Mouse (Mus musculus) cerebellum, adult 9-10 months (tissue): ENCODE data around the gene Cdc42bpa.

Experiments
- DNase-seq: peaks from one replicate; pipeline ENCODE4 v3.0.0; 2022

Cdc42bpa gene

DNA sequence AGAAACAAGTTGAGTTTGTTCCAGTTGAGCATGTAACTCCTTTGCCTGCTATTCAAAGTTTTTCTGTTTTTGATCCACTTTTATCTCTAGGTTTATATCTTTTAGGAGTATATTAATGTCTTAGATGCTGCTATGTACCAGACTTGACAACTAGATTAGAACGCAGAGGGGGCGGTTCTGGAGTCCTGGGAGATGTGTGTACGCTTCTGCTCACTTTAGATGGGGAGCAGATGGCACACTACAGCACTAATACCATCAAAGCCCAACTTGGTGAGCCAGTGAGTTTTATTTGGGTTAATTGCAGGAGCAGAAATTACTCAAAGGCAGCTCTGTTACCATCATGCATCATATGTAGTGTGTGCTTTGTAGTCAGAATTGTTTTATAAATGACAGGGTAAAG lies 77.2 kb downstream of the Cdc42bpa start:
- DNase-seq: no peak

DNA sequence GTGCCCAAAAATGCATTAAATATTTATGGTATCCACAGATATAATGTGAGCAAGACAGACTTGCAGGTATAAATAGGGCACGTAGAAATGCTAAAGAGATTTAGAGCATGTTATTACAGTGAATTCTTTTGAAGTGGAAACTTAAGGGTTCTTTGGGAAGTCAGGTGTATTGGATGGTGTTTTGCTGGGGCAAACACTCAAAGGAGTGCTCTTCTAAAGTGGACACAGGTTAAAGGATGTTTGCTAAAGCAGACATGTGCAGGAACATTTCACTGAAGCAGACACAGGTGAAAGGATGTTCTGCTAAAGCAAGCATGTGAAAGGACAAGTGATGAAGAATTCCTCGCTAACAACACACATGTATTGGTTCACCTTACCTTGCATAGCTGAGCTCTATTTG lies 83.9 kb downstream of the Cdc42bpa start:
- no peak for DNase-seq

DNA sequence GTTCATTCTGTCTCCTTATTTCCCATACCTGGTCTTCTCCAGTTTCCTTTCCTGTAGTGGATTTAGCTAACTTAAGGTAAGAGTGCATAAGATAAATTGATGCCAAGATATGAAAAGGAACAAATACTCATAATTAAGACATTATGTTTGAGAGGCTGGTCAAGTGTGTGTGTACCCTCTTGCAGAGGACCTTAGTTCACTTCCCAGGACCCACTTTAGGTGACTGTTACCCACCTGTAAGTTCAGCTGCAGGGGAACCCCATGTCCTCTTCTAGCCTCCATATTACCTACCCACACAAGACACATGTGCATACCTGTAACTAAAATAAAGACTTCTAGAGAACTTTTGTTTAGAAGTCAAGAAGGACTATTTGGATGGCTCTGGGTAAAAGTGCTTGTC lies 84.9 kb downstream of the Cdc42bpa start:
- DNase-seq: no peak

DNA sequence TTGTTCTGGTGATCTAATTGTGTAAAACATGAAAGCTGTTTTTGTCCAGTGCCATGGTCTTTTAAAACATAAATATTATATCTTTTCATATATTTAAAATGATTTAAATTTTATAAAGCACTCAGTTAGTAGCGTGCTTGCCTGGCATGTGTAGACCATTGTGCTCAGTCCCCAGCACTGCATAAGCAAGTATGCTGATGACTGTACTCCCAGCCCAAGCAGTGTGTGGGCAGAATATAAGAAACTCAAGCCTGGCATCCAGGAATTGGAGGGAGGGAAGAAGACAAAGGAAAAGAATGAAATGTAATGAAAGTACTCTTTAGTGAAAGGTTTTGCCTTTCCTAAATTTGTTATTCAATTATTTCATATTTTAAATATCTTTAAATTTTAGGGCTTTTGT lies 128.9 kb downstream of the Cdc42bpa start:
- DNase-seq: no peak

DNA sequence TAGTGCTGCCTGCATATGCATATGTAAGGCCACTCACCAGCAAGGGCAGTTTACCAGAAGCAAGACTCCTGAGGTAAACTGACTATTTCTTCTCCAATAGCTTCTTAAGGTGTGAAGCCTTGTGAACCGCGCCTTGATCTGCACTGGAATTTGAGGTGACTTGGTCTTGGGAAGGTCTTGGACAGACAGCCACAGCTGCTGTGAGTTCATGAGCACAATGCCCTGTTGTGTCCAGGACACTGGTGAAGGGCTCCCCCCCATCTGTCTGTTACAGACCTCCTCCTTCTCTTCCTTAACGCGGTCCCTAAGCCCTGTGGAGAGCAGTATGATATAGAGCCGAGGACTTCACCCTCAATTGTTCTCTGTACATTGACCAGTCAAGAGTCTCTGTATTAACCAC lies 138.2 kb downstream of the Cdc42bpa start:
- DNase-seq: no peak

DNA sequence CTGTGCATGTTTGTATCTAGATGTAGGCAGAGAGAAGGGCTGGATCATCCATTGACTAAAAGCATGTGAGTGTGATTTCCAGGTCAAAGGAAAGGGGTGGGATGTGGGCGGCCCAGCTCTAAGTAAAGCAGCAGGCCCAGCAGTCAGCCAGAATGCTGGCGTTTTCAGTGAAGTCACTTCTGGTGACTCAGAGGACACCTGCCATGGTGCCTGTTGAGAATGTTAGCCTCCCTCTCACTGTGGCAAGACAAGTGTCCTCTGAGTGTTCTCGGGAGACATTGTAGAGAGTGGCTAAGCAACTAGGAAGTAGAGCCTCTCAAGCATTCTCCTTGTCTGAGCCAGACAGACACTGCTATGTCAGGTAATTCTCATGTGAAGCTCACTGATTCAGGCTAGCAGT lies 144.3 kb downstream of the Cdc42bpa start:
- DNase-seq: no peak

DNA sequence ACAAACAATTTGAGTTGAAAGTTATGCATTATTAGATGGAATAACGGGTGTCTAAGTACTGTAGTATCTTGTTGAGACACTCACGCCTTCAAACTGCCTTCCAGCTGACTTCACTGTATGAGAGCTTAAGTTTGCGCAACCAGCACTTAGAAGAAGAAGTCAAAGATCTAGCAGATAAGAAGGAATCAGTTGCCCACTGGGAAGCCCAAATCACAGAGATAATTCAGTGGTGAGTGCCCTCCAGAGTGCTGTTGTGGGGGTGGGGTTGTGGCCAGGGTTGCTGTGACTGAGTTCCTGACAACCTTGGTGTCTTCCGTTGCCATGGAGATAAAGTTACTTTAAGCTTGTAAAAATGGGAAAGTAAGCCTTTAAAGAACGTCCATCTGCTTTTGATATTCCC lies 148.8 kb downstream of the Cdc42bpa start:
- DNase-seq: no peak

DNA sequence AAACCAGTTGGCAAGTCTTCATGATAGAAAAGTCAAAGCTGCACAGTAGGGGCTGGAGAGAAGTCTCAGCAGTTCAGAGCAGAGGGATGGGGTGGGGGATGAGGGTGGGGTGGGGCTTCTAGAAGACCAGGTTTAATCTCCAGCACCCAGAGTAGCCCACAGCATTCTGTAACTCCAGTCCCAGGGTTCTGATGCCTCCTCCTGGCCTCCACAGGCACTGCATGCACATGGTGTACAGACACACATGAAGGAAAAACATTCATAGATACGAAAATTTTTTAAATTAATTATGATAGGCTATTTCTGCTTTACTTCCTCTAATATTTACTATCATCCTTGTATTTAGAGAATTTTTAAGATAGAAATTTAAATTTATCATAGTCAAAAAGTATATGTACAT lies 156.3 kb downstream of the Cdc42bpa start:
- DNase-seq: no peak

DNA sequence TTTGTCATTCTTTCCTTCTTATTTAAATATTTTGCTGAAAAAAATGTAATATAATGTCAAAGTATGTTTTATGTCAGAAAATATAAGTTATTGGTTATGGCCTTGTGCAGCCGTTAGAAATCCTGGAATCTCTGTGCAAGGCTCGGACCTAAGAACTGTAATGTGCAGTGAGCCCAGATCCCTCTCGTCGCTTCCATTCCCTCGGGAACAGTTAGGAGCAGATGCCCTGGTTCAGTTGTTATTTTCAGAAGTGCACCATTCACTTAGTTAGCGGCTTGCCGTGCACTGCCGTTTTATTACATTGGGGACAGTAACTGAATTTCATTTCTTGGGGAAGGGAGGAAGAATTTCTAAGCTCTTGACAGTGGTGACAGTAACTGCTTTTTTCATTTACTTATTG lies 158.0 kb downstream of the Cdc42bpa start:
- no peak for DNase-seq

DNA sequence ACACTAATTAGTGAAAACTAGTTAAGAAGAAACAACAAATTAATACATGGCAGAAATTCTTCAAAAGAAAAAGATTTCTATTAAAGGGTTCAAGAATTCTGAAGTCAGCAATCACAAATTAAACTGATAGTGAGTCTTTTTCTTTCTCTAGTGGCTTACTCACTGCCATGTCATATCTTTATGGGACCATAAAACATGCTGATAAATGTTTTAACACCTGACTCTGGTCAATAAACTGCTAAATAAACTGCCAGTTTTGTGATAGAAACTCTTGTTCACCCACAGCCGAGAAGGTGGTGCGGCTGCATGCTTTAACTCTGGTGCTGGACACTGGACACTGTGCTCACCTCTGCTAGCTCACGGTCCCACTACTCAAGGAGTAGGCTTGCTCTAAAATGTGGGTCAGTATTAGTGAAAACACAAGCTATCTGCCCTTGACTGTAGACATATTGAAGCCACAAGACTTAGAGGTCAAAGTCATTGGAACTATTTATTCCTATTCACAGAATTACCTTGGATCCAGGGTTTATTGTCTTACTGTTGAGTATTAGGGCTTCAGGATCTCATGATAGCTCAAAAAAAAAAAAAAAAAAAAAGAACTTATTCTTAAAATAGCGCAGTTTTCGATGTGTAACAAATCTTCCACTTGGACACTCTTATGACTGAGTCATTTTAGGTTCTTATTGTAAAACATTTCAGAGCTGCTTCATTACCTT lies 168.0 kb downstream of the Cdc42bpa start:
- DNase-seq: no peak

DNA sequence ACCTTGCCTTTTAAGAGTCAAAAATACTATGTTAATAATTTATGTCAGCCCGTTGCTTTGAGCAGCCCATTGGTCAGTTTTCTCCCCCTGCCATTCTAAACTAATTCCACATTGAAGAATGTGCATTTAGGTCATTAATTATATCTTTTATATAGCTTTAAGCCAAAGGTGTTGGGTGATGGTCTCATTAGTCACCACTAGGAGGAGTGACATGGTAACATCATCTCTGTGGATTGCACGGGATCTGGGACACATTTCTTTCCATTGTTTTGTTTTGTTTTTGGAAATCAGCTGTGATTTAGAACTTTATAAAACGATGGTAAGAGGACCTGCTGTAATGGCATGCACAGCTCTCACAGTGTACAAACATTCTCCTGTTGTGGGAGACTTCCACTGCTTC lies 171.1 kb downstream of the Cdc42bpa start:
- DNase-seq: no peak

DNA sequence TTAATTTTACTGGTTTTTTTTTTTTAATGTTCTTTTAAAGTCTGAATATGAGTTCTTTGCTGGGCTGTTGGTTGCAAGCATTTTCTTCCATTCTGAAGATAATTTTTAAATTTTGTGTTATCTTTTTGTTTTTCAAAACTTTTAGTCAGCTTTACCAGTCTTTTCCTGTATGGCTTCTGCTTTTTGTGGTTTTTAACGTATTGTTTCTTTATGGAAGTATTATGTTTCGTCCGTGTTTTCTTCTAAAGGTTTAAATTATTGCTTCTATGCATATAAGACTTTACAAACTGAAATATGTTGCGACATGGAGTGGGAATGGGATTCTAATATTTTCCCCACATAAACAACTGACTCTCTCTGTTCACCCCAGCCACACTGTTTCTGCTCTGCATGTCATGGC lies 171.9 kb downstream of the Cdc42bpa start:
- no peak for DNase-seq

DNA sequence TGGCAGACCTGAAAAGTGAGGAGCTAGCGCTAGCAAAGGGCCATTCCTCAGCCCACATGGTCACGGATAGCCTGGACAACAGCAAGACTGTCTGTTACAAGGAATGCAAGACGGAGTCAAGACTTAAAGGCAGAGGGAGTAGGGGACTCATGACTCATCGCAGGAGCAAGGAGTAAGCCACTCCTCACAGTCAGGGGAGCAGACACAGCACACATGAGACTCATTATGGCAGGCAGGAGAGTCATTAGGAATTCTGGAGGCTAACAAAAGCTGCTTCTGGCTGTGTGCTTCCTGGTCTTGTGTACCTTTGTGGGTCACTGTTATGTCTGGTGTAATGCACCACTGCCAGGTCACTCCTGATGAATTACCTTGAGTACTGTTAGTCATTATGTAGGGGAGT lies 178.9 kb downstream of the Cdc42bpa start:
- DNase-seq: no peak

DNA sequence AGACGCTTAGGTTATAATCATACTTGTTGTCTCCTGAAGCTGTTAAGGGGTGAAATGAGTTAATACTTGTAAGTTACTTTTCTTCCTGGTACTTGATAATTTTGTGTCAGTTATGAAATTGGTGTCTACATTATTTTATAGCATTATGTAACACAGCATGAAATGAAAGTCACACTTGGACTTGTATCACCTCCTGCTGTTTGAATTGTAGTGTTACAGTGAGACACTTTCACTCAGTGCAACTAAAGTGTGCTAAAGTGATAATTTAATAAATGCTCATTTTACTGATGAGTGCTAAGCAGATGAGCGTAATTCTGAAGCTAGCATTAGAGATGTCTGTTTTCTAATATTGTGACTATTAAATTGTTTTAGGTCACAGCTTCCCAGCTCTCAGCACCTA lies 180.7 kb downstream of the Cdc42bpa start:
- no peak for DNase-seq

DNA sequence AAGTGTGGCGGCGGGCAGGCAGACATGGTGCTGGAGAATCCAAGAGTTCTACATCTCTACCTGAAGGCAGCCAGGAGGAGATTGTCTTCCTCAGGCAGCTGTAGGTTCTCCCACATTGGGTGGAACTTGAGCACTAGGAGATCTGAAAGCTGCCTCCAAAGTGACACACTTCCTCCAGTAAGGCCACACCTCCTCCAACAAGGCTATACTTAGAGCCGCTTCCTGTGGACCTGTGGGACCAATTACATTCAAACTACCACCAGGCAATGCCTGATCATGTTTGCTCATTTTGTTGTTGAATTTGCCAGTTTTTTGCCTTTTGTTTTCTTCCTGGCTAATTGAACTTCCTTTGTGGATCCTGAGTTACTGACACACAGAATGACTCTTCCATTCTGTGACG lies 187.8 kb downstream of the Cdc42bpa start:
- DNase-seq: no peak

DNA sequence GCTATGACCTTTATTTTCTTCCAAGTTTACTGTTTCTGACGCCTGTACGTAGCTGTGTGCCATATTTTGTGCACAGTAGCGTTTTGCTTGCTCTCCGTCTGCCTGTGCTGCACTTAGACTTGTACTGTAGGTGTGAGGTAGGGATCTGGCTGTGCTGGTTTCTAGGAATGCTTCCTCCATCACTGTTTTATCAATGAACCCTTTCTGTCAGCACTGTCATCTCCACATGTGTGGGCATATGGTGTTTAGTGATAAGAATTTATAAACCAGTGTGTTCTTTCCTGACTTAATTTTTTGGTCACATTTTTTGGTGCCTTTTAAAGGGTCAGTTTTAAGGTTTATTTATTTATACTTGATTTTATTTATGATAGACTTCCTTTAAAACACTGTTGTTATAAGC lies 188.3 kb downstream of the Cdc42bpa start:
- DNase-seq: no peak

DNA sequence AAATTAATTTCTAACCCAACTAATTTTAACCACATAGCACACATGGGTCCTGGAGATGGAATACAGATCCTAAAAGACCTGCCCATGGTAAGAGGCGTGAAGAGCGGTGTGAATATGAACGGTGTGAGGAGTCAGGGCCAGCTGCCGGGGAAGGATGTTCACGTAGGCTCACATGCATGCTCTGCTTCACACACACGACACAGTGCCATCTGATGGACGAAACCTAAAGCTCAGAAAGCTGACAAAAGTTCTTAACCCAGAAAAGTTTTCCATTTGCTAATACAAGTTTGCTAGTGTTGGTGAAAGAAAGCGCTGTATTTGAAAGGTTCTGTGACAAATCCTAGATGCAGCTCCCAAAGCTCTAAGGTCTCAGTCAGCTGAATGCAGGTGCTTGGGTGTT lies 190.9 kb downstream of the Cdc42bpa start:
- DNase-seq: no peak

DNA sequence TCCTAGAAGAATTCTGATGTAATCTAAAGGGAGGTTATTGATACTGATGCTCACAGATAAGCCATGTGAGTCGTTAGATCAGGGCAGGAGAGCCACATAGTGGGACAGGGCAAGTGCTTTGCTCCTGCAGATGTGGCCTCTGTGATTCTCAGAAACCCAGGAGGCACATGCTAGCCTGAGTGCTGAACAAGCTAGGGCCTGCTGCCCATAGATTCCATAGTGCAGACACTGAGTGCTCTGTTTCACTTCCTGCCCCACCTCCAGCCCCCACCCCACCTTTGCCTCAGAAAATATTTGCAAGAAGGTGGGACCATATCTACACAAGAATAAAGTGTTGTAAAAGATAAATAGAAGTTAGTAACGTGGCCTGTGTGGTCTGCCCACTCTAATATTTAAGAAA lies 198.4 kb downstream of the Cdc42bpa start:
- DNase-seq: no peak

DNA sequence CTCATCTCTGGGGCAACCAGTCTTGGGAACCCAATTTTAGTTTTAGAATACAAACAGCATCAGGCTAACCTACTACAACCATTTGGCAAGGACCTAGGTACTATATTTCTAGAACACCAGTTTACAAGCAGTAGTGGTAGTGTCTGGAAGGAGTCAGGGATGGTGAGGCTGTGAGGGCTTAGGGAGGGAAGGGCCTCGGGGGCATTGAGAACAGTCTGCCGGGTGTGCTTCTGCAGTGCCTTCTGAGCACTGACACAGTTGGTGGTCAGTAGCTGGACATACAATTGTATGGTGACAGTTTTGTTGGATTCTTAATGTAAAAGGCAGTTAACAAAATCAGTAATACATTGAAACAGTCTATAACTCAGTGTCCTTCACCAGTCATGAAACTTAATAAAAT lies 200.3 kb downstream of the Cdc42bpa start:
- no peak for DNase-seq

DNA sequence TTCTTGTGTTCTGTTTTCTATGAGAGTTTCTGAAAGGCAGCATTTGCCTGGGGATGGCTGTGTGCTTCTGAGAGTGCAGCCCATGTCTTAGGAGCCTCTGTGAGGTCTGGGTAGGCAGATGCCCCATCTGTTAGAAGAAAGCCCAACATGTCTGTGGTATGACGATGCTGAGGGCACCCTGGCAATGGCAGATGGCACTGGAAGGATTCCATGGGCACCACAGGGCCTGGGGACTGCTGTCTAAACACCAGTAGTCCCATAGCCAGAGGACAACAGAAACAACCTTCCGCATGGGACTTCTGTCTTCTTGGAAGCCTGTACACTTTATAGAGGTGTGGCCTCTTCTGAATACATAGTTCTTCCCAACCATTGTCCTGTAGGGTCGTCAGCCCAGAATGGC lies 200.9 kb downstream of the Cdc42bpa start:
- peak; percentile 65 for DNase-seq

DNA sequence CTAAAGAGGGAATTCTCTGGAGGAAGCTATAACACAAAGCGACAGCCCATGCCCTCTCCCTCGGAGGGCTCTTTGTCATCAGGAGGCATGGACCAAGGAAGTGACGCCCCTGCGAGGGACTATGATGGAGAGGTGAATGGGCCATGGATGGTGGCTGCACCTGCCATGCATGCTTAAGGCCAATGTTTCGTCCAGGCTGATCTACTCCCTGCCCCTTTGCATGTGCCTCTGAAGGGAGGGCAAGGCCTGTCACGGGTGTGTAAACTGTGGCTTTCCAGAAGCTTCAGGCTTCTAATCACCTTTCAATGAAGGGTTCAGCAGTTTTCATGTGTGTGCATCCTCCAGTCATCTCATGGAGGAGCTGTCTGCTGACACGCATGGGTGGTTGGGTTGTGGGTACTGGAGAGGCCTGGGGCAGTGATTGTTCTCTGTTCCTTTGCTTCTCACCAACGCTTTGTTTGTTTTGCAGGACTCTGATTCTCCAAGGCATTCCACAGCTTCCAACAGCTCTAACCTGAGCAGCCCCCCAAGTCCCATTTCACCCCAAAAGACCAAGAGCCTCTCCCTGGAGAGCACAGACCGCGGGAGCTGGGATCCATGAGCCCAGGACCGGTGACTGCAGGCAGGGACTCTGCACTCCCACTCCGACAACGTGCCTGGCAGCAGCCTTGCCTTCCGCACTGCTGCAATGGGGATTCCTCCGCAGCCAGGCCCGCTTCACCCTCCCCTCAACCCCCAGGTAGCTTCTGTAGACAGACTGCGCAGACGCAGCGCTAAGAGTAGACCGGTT lies 201.5 kb downstream of the Cdc42bpa start:
- no peak for DNase-seq

DNA sequence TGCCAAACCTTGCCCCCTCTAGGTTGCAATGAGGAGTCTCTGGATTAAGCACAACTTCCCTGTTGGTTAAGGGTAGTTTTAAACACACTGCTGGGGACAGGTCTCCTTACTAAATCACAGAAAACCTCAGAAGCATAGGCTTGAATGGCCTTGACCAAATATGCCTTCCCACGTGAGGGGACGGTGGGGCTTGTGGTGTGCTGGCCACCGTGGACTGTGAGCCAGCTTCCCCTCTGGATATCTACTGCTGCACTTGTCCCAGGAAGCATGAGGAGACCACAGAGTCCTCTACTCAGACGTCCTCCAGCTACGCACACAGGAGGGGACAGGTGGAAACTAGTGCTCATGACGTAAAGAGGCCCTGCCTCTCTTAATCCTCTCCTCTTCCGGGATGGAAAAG lies 202.7 kb downstream of the Cdc42bpa start:
- DNase-seq: no peak

DNA sequence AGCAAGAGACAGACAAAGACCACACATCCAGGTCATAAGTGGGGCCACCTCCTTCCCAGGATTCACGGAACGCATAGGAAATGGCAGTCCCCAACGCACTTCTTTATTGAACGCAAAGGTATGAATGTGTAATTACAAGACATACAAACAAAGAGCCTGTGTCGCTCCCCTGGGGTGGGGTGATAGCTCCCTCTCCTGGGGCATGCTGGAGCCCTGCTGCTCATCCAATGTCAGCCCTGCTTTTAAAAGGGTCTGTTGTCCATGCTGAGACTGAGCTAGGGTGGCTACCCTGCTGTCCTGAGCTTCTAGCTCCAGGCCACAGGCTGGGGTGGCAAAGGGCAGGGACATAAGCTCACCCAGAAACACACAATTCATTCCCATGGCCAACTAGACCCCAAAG lies 206.3 kb downstream of the Cdc42bpa start:
- DNase-seq: no peak

DNA sequence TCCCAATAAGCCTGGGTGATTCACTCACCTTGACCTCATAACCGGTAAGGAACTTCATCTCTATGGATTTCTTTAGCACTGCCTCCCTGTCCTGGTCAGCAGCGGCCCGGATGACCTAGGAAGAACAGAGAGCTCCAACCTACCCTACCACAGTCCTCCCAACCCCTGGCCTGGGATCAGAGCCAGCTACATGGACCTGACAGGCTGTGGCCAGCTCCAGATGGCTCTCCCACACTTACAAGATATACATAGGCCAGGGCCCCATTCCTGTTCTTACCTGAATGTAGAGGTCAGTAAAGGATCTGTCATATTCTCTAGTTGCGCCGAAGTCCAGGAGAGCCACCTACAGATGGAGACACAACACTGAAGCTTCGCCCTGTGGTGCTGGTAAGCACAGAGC lies 208.0 kb downstream of the Cdc42bpa start:
- peak; percentile 68 for DNase-seq

DNA sequence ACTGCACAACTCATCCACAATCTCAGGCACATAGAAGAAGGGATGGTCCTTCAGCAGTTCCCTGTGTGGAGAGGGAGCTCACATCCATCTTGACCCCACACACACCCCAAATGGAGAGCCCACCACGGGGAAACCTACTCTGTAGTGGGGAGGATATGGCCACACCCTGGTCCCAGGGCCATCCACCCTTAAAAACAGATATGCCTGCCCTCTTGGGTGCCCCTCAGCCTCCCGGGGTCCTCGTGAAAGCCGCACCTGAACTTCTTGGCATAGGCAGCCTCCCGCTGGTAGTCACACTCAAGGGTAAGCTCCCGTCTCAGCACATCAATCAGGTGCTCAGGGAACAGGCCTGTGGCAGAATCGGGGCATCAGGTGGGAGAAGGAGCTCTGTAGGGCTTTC lies 208.9 kb downstream of the Cdc42bpa start:
- DNase-seq: no peak
